Mouse (Mus musculus): ENCODE measurements around the gene Ociad2.

GRCm38 (mm10) chr5:73339779-73340722 is 777 bp downstream of the Ociad2 start:
- TF ChIP-seq CTCF (IDR thresholded peaks at IDR 0.05; ENCODE audit: low read depth): no peak
- no peak for TF ChIP-seq EP300 (IDR thresholded peaks at IDR 0.05; ENCODE audit: low read depth)
